Mouse (Mus musculus): Measurements from ENCODE around the gene Efcab3.
A peak's percentile ranks its signal among the peaks of the same experiment; 100 is the strongest.
"Not testable (repeated sequence)": the region's sequence is repeated elsewhere in the genome, so short reads cannot be mapped to it uniquely, and the experiment has no call there.

The Efcab3 gene

GRCm38 (mm10) chr11:105063292-105063691 is at the start of gene Efcab3:
Efcab3 (plus strand) TSS chr11:105063592.
- no peak for DNase-seq

DNA sequence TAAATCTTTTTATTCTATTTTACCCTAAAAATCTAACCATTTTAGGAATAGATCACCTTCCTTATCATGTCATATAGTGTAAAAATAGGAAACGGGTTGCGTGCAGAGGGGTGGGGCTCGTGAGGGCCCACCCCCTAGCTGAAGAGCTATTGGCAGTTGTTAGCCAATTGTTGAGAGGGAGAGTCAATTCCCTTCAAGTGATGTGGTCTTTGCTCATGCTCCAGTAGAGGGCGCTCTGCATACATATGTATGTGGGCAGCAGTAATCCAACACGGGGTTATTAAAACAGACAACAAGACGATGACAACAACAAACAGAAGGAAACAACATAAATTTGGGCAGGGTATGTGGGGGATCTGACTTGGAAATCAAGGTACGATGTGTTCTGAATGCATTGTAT is 42.3 kb upstream of the Efcab3 start:
- DNase-seq: peak in 1 of 2 experiments; percentile 7

- no peak for DNase-seq
Measured at GRCm38 (mm10) chr11:105028744-105029348, 34.5 kb upstream of the Efcab3 start.

DNA sequence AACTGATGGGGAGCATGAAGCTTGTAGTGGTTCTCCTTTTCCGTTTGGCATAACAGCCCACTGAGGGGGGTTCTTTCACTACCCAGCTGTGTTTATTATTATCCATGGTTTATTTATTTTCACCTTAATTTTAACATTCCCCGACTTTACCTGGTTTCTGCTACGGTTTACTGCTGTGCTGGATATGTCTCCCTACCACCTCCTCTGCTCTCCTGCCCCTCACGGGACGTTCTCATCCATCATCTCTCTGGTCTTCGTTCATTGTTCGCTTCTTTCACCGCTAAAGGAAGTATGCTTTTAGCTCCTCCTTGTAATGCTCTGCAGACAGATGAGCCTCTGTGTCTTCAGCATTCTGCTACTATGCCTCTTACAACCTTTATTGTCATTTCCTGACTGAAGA is 33.9 kb upstream of the Efcab3 start:
- DNase-seq: no peak

- no peak for DNase-seq
Measured at GRCm38 (mm10) chr11:105030229-105030628, 33.2 kb upstream of the Efcab3 start.

- DNase-seq: no peak
Measured at GRCm38 (mm10) chr11:105031103-105031502, 32.3 kb upstream of the Efcab3 start.

DNA sequence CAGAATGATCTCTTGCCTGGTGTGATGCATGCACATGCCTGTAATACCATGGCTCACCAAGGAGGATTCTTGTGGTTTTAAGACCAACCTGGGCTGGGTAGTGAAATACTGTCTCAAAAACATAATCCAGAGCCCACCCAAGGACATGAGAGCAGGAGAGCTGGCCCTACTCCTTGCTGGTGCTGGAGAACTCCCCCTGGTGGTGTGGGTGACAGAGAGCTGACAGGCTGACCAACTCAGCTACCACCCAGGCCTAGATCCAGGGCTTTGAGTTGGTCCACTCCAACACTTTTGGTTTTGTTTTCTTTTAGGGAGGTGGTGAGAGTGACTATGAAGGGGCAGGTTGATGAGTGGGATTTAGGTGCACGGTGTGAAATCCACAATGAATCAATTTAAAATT is 28.3 kb upstream of the Efcab3 start:
- DNase-seq: peak in 1 of 2 experiments; percentile 5

DNA sequence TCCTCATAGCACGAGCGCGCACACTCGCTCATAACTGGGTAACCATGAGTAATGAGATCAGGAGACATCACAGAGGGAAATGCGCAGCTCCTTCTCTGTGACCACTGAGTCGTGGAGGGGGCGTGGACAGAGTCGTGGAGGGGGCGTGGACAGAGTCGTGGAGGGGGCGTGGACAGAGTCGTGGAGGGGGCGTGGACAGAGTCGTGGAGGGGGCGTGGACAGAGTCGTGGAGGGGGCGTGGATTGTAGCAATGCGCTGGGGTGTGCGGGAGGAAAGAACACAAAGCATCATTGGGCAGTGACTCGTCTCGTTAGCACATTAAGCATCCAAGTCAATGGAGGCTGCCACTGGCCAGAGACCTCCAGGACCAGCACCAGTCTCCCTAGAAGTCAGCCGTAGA is 49.1 kb downstream of the Efcab3 start:
- DNase-seq: not testable (repeated sequence)

DNA sequence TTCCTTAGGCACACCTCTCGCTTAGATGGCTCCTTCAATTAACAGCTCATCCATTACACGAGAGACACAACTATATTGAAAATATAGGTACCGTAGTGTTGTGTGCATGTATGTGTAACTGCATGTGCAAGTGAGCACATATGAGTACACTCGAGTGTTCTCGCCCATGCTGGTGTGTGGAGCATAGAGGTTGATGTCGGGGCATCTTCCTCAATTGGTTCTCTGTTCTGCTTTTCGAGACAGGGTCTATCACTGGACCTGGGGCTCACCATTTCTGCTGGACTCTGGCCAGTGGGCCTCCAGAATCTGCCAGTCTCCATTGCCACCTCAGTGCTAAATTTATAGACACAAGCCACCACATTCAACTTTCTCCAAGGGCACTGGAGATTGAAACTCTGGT is 54.4 kb downstream of the Efcab3 start:
- DNase-seq: no peak

GRCm38 (mm10) chr11:105120551-105121061 is 57.2 kb downstream of the Efcab3 start:
- DNase-seq: no peak

- DNase-seq: not testable (repeated sequence)
Measured at GRCm38 (mm10) chr11:105121792-105122191, 58.4 kb downstream of the Efcab3 start.

- DNase-seq: peak; percentile 41 to 67
Measured at GRCm38 (mm10) chr11:105123986-105124385, 60.6 kb downstream of the Efcab3 start.

GRCm38 (mm10) chr11:105125735-105126519 is 62.5 kb downstream of the Efcab3 start, which contains the start of gene Mettl2:
Mettl2 (plus strand) TSS chr11:105126425.
- peak; percentile 89 for DNase-seq

- DNase-seq: no peak
Measured at GRCm38 (mm10) chr11:105126520-105127029, 63.2 kb downstream of the Efcab3 start.

DNA sequence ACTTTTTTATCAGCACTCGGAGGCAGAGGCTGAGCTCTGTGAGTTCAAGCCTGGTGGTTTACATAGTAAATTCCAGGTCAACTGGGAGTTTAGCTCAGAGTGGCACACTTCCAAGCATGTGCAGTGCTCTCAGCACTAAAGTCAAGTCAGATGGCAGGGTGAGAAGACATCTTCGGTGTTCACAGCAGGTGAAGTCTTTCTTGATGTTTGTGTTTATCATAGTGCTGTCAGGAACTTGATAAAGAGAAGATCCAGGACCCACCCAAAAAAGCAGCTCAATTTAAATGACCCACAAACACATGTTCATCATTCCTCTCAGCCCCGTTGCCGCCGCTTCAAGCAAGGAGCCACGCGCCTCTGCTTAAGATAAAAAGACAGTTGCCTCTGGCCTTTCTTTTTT is 72.3 kb downstream of the Efcab3 start:
- no peak for DNase-seq

DNA sequence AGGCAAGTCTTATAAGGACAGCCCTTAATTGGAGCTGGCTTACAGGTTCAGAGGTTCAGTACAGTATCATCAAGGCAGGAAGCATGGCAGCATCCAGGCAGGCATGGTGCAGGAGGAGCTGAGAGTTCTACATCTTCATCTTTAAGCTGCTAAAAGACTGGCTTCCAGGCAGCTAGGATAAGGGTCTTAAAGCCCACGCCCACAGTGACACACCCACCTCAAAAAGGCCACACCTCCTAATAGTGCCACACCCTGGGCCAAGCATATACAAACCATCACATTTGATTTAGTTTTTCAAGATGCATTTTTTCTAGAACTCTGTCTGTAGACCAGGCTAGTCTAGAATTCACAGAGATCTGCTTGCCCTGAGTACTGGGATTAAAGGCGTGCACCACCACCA is 73.9 kb downstream of the Efcab3 start:
- not testable (repeated sequence) for DNase-seq

GRCm38 (mm10) chr11:105140512-105140911 is 77.1 kb downstream of the Efcab3 start:
- not testable (repeated sequence) for DNase-seq

- no peak for DNase-seq
Measured at GRCm38 (mm10) chr11:105141115-105141514, 77.7 kb downstream of the Efcab3 start.

- no peak for DNase-seq
Measured at GRCm38 (mm10) chr11:105143564-105143963, 80.2 kb downstream of the Efcab3 start.

DNA sequence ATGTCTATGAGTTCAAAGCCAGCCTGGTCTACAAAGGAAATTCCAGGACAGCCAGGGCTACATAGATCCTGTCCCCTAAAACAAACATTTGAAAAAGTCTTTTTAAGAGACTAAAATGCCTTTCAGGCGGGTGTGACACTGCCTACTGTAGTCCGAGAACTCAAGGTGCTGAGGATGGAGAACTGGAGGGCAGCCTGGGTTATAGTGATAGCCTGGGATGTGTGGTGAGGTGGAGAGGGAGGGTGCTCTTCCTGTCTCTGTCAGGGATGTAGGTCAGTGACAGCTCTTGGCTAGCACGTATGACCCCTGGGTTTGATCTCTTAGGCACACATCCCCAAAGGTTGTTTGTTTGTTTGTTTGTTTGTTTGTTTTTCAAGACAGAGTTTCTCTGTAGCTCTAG is 80.7 kb downstream of the Efcab3 start:
- no peak for DNase-seq

DNA sequence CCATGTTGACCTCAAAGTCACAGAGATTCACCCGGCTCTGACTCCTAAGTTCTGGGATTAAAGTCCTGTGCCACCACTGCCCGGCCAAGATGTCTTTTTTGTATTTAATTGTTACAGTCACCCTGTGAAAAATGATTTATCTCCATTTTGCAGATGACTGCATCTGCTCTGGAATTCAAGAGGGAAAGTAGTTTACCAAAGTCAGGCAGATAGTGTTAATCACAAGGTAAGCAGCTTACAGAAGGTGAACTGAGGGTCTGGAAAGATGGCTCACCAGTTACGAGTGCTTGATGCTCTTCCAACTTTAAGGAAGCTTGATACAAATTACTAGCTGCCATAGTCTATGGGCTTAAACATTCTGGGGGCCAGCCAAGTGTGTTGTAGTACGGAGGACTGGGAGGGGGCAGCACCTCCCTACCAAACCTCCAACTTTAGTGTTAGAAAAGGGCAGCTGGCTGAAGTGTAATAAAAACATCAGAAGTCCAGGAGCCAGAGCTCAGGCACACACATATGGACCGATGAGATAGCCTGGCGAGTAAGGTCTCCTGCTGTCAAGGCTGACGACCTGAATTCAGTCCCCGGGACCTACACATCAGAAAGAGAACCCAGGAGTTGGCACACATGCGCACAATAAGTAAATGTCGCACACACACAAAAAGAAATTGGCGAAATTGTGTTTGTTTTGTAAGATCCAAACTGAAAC is 81.3 kb downstream of the Efcab3 start:
- no peak for DNase-seq

GRCm38 (mm10) chr11:105145211-105145610 is 81.8 kb downstream of the Efcab3 start:
- no peak for DNase-seq

DNA sequence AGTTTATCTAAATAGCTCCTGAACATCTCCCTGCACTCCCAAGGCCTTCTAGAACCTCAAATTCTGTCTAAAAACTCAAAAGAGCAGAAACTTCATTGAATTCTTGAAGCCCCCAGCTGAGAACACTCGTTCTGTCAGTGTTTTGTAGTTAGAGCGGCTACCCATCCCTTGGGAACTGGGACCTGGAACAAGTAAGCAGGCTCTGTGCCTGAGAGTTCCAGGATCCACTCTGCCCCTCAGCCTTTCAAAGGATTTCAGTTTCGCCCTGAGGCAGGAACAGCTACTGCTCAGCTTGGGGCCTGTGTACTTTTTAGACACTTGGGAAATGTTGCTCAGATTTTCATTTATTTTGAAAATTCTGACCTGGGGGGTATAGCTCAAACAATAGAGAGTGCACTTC is 83.2 kb downstream of the Efcab3 start, which contains the start of gene Gm10842:
Gm10842 (plus strand) TSS at position 301 of the 400 bp plus-strand sequence.
- no peak for DNase-seq
